Mouse (Mus musculus): ENCODE results near the gene Rora. TPM values are rescaled to one million over a fixed set of nuclear protein-coding genes. Genes with fewer than 3 reads are reported as not detected.

The Rora gene
- polyA plus RNA-seq, 1 experiment from 2014 or later, result 5.0 TPM

DNA sequence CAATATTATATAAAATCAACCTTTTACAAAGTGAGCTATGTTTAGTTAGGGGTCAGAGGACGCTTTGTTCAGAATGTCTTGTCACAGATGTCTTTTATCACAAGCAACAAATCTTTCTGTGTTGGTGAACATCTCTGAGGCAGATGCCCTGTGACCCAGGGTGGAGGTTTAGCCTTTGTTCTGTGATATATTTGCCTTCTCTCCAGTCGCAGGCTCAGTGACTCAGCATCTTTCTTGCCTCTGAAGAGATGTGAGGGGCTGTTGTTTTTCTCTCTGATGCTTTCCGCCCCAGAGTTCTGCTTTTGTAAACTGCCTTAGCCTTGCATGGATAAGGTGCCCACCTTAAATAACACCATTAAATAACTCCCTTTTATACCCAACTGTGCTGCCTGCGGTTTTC is 488.3 kb downstream of the Rora start:
- Histone ChIP-seq H3K27ac (no peak overlapping the region), H3K4me3 (no peak overlapping the region), H3K36me3 (no peaks in the 10 kb centered on the region), H3K27me3 (ENCODE audit: insufficient read depth, poor library complexity, severe bottlenecking) (peaks cover 12% of the 10 kb centered on the region), H3K9me3 (peaks cover 9% of the 10 kb centered on the region), H3K4me1 (peaks cover 7% of the 10 kb centered on the region)
- 74% methylated on average over 4 of the region's 4 CpGs for WGBS
- DNase-seq (ENCODE audit: low spot score), result no peak

- H3K36me3 ChIP-seq, result no peaks in the 10 kb centered on the region
- peaks cover 7% of the 10 kb centered on the region; the same call in 1 of the 2 replicates for H3K27me3 ChIP-seq (ENCODE audit: insufficient read depth, poor library complexity, severe bottlenecking)
- no peak overlapping the region for H3K4me3 ChIP-seq
- no peak overlapping the region for H3K27ac ChIP-seq
- 80% methylated on average over 1 of the region's 1 CpGs for WGBS
- DNase-seq (ENCODE audit: low spot score), result no peak
- peaks cover 12% of the 10 kb centered on the region for H3K4me1 ChIP-seq
- H3K9me3 ChIP-seq, result peaks cover 12% of the 10 kb centered on the region
These were observed 493.4 kb downstream of the Rora start for GRCm38 (mm10) chr9:69146937-69147336.

DNA sequence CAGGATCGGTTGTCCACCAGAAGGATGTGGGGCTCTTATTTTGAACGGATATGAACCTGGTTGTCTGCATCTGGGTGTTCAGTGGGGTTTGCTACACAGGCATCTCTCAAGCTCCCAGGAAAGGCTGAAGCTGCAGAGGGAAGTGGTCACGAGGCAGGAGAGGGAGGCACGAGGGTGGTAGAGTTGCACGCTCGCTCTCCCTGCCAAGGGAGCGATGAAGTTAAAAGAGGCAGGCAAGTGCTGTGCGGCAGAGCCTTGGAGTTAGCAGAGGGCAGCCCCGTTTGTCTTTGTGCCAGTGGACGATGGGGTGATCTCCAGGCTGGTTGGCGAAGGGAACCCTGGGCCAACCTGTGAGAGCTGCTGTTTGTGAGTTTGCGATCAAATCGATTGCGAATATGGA is 496.6 kb downstream of the Rora start:
- Histone ChIP-seq H3K36me3 (no peaks in the 10 kb centered on the region), H3K27ac (no peak overlapping the region), H3K4me3 (no peak overlapping the region), H3K27me3 (ENCODE audit: insufficient read depth, poor library complexity, severe bottlenecking) (peaks cover 7% of the 10 kb centered on the region; the same call in 1 of the 2 replicates), H3K4me1 (peaks cover 14% of the 10 kb centered on the region), H3K9me3 (peaks cover 12% of the 10 kb centered on the region)
- 56% methylated on average over 14 of the region's 14 CpGs for WGBS
- no peak for DNase-seq (ENCODE audit: low spot score)

GRCm38 (mm10) chr9:69154684-69155083 is 501.1 kb downstream of the Rora start:
- Histone ChIP-seq H3K27me3 (ENCODE audit: insufficient read depth, poor library complexity, severe bottlenecking) (peaks cover 4% of the 10 kb centered on the region; the same call in 1 of the 2 replicates), H3K36me3 (no peaks in the 10 kb centered on the region), H3K4me3 (no peak overlapping the region), H3K9me3 (no peaks in the 10 kb centered on the region), H3K27ac (no peak overlapping the region), H3K4me1 (peaks cover 19% of the 10 kb centered on the region)
- DNase-seq (ENCODE audit: low spot score), result no peak
- WGBS, result 81% methylated on average over 5 of the region's 5 CpGs

- Histone ChIP-seq H3K36me3 (no peaks in the 10 kb centered on the region), H3K9me3 (no peaks in the 10 kb centered on the region), H3K4me3 (no peak overlapping the region), H3K27me3 (ENCODE audit: insufficient read depth, poor library complexity, severe bottlenecking) (no peaks in the 10 kb centered on the region), H3K4me1 (peaks cover 12% of the 10 kb centered on the region), H3K27ac (no peak overlapping the region)
- DNase-seq (ENCODE audit: low spot score), result no peak
- WGBS, result 53% methylated on average over 8 of the region's 8 CpGs
These were observed 502.4 kb downstream of the Rora start for GRCm38 (mm10) chr9:69155836-69156595.

DNA sequence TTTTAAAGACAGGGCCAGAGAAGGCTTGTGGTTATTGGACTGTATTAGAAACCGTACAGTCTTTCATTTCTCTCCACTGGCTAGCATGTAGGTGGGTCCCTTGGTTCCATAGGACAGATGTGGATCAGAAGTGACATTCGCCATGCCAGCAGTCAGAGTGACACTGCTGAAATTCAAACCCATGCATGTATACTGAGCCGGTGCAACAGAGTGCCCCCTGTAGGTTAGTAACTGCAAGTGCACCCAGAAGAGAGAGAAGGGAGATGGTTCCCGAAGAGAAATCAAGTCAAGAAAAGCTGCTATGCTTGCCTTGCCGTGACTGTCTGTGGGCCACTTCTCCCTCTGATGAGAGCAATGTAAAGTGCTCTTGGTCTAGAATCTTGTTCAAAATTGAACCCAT is 507.2 kb downstream of the Rora start:
- Histone ChIP-seq H3K36me3 (no peaks in the 10 kb centered on the region), H3K4me3 (no peak overlapping the region), H3K27me3 (ENCODE audit: insufficient read depth, poor library complexity, severe bottlenecking) (no peaks in the 10 kb centered on the region), H3K4me1 (peaks cover 14% of the 10 kb centered on the region), H3K9me3 (no peaks in the 10 kb centered on the region), H3K27ac (no peak overlapping the region)
- DNase-seq (ENCODE audit: low spot score), result no peak
- WGBS, result 83% methylated on average over 5 of the region's 5 CpGs

DNA sequence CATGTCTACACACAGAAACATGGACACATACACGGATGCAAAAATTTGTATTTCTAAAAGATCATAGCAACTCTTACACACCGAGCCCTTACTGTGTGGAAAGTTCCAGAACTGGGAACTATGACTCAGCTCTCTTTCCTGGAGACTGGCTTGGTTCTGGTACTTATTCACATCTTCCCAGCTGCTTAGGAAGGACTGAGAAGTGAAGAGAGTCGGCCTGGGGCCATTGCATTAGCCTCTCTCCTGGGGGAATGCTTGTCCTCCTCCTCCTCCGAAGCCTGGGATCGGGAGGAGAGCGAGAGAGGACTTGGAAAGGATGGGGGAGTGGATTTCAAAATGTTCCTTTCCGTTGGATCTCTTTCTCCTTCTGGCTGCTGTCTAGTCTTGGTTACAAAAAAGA is 511.1 kb downstream of the Rora start:
- Histone ChIP-seq H3K27me3 (ENCODE audit: insufficient read depth, poor library complexity, severe bottlenecking) (no peaks in the 10 kb centered on the region), H3K27ac (no peak overlapping the region), H3K36me3 (no peaks in the 10 kb centered on the region), H3K4me3 (no peak overlapping the region), H3K4me1 (peaks cover 14% of the 10 kb centered on the region), H3K9me3 (no peaks in the 10 kb centered on the region)
- WGBS, result 52% methylated on average over 7 of the region's 7 CpGs
- no peak for DNase-seq (ENCODE audit: low spot score)

DNA sequence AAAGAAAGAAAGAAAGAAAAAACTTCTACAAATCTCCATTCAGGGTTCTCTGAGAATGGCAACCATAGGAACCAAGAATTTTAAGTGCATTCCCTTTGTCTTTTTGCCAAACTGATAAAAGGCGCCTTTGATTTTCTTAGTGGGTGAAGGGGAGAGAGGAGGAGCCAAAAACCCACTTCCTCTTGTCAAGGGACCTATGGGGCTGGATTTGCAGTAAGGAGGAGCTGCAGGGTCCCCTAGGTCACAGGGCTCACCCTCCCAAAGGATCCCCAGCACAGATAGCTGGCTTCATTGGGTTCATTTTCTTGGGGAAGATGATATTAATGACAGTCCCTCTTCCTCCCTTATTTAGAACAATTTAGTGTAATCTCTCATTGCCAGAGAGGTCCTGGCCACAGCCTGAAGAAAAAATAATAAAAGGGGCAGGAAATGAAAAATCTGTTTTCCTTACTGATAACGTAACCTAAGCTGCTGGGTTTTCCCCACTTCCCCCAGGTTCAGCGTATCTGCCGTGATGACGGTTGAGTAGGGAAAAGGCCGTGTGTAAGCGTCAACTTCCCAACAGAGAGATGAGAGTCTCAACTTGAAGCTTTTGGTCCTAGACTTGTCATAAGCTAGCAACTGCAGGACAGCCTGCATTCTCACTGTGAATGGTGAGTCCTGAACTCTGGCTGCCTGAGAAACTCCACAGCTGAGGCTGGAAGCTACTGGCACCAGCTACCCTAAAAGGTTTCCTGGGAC is 511.7 kb downstream of the Rora start:
- Histone ChIP-seq H3K27me3 (ENCODE audit: insufficient read depth, poor library complexity, severe bottlenecking) (no peaks in the 10 kb centered on the region), H3K4me1 (peaks cover 17% of the 10 kb centered on the region), H3K4me3 (no peak overlapping the region), H3K27ac (no peak overlapping the region), H3K9me3 (no peaks in the 10 kb centered on the region), H3K36me3 (no peaks in the 10 kb centered on the region)
- WGBS, result 46% methylated on average over 7 of the region's 7 CpGs
- DNase-seq (ENCODE audit: low spot score), result no peak

GRCm38 (mm10) chr9:69174061-69174460 is 520.5 kb downstream of the Rora start:
- peaks cover 16% of the 10 kb centered on the region for H3K4me1 ChIP-seq
- no peak for DNase-seq (ENCODE audit: low spot score)
- no peak overlapping the region for H3K27ac ChIP-seq
- no peak overlapping the region for H3K4me3 ChIP-seq
- WGBS, result 58% methylated on average over 6 of the region's 6 CpGs
- no peaks in the 10 kb centered on the region for H3K9me3 ChIP-seq
- no peaks in the 10 kb centered on the region for H3K36me3 ChIP-seq
- H3K27me3 ChIP-seq (ENCODE audit: insufficient read depth, poor library complexity, severe bottlenecking), result 0 out of 2 replicates have a peak, but pooled peaks cover 7% of the 10 kb centered on the region

- Histone ChIP-seq H3K36me3 (no peaks in the 10 kb centered on the region), H3K9me3 (no peaks in the 10 kb centered on the region), H3K27ac (no peak overlapping the region), H3K27me3 (ENCODE audit: insufficient read depth, poor library complexity, severe bottlenecking) (peaks cover 7% of the 10 kb centered on the region; the same call in 1 of the 2 replicates), H3K4me3 (no peak overlapping the region), H3K4me1 (peaks cover 16% of the 10 kb centered on the region)
- 32% methylated on average over 10 of the region's 10 CpGs for WGBS
- no peak for DNase-seq (ENCODE audit: low spot score)
These were observed 521.0 kb downstream of the Rora start for GRCm38 (mm10) chr9:69174527-69175116.

GRCm38 (mm10) chr9:69176988-69177387 is 523.4 kb downstream of the Rora start:
- Histone ChIP-seq H3K4me1 (peaks cover 13% of the 10 kb centered on the region), H3K27me3 (ENCODE audit: insufficient read depth, poor library complexity, severe bottlenecking) (peaks cover 10% of the 10 kb centered on the region), H3K4me3 (no peak overlapping the region), H3K36me3 (no peaks in the 10 kb centered on the region), H3K27ac (no peak overlapping the region), H3K9me3 (no peaks in the 10 kb centered on the region)
- 83% methylated on average over 3 of the region's 3 CpGs for WGBS
- DNase-seq (ENCODE audit: low spot score), result no peak

GRCm38 (mm10) chr9:69179224-69179623 is 525.6 kb downstream of the Rora start:
- H3K9me3 ChIP-seq, result no peaks in the 10 kb centered on the region
- no peak overlapping the region for H3K27ac ChIP-seq
- no peaks in the 10 kb centered on the region for H3K36me3 ChIP-seq
- 90% methylated on average over 8 of the region's 8 CpGs for WGBS
- H3K27me3 ChIP-seq (ENCODE audit: insufficient read depth, poor library complexity, severe bottlenecking), result peaks cover 3% of the 10 kb centered on the region
- peaks cover 9% of the 10 kb centered on the region for H3K4me1 ChIP-seq
- no peak overlapping the region for H3K4me3 ChIP-seq
- DNase-seq (ENCODE audit: low spot score), result no peak

DNA sequence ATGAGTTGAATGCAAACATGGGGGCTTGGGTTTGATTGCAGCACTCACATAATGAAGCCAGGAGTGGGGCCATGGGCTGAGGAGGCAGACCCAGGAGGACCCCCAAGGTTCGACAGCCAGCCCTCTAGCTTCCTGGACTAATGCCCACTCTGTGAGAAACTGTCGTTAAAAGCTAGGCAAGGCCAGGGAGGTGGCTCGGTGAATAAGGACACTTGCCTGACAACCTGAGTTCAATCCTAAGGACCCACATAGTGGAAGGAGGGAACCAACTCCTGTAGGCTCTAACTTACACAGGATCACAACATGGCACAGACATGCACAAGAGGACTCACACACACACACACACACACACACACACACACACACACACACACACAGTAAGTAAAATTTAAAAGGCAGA is 527.4 kb downstream of the Rora start:
- no peak for DNase-seq (ENCODE audit: low spot score)
- Histone ChIP-seq H3K36me3 (no peaks in the 10 kb centered on the region), H3K4me3 (no peak overlapping the region), H3K4me1 (no peaks in the 10 kb centered on the region; the same call in 1 of the 2 replicates), H3K27me3 (ENCODE audit: insufficient read depth, poor library complexity, severe bottlenecking) (peaks cover 3% of the 10 kb centered on the region), H3K9me3 (no peaks in the 10 kb centered on the region), H3K27ac (no peak overlapping the region)
- WGBS, result 65% methylated on average over 3 of the region's 3 CpGs
